Mouse (Mus musculus) ovary, postnatal 36 days (tissue): ENCODE measurements around the gene Olfml2a.

ENCODE experiments used
- DNase-seq: peaks from one replicate; pipeline ENCODE4 v3.0.0; 2022; ENCODE audit warnings: low spot score, mixed read lengths

Gene Olfml2a

GRCm38 (mm10) chr2:38938007-38938406 is 6.2 kb downstream of the Olfml2a start:
- DNase-seq, result no peak

GRCm38 (mm10) chr2:38939047-38939446 is 7.3 kb downstream of the Olfml2a start:
- DNase-seq, result no peak

GRCm38 (mm10) chr2:38941426-38941825 is 9.6 kb downstream of the Olfml2a start:
- no peak for DNase-seq

- DNase-seq, result no peak
Observed at GRCm38 (mm10) chr2:38941898-38942297, 10.1 kb downstream of the Olfml2a start.

GRCm38 (mm10) chr2:38943161-38943560 is 11.4 kb downstream of the Olfml2a start:
- DNase-seq, result no peak

GRCm38 (mm10) chr2:38943977-38944376 is 12.2 kb downstream of the Olfml2a start:
- DNase-seq, result no peak

- no peak for DNase-seq
Observed at GRCm38 (mm10) chr2:38944460-38945161, 12.8 kb downstream of the Olfml2a start.

GRCm38 (mm10) chr2:38947566-38947965 is 15.8 kb downstream of the Olfml2a start:
- no peak for DNase-seq

- peak; percentile 79 for DNase-seq
Observed at GRCm38 (mm10) chr2:38950281-38950719, 18.5 kb downstream of the Olfml2a start.

GRCm38 (mm10) chr2:38953152-38953883 is 21.5 kb downstream of the Olfml2a start:
- DNase-seq, result peak; percentile 69

- no peak for DNase-seq
Observed at GRCm38 (mm10) chr2:38956062-38956461, 24.3 kb downstream of the Olfml2a start.

- DNase-seq, result no peak
Observed at GRCm38 (mm10) chr2:38957671-38958223, 26.0 kb downstream of the Olfml2a start.

GRCm38 (mm10) chr2:38964198-38964597 is 32.4 kb downstream of the Olfml2a start:
- no peak for DNase-seq

GRCm38 (mm10) chr2:38969650-38970049 is 37.9 kb downstream of the Olfml2a start:
- DNase-seq, result no peak

GRCm38 (mm10) chr2:38970057-38970456 is 38.3 kb downstream of the Olfml2a start:
- no peak for DNase-seq

- no peak for DNase-seq
Observed at GRCm38 (mm10) chr2:38973223-38973622, 41.4 kb downstream of the Olfml2a start.

- no peak for DNase-seq
Observed at GRCm38 (mm10) chr2:38973701-38974100, 41.9 kb downstream of the Olfml2a start.

- DNase-seq, result no peak
Observed at GRCm38 (mm10) chr2:38974171-38974570, 42.4 kb downstream of the Olfml2a start.

- no peak for DNase-seq
Observed at GRCm38 (mm10) chr2:38975181-38975580, 43.4 kb downstream of the Olfml2a start.

GRCm38 (mm10) chr2:38975941-38976805 is 44.4 kb downstream of the Olfml2a start:
- DNase-seq, result no peak

GRCm38 (mm10) chr2:38977837-38978236 is 46.1 kb downstream of the Olfml2a start:
- DNase-seq, result no peak

GRCm38 (mm10) chr2:38983456-38983855 is 51.7 kb downstream of the Olfml2a start:
- no peak for DNase-seq
